Mouse (Mus musculus) intestine, embryonic 16.5 days (tissue): ENCODE data around the gene Rnf39. TPM values are rescaled to one million over a fixed set of nuclear protein-coding genes. Genes with fewer than 3 reads are reported as not detected.
"Not testable (repeated sequence)": the region's sequence is repeated elsewhere in the genome, so short reads cannot be mapped to it uniquely, and the experiment has no call there.

Experiments used
- ATAC-seq: fragments of 200-750 bp; cut with Nextera tagmentation; 2 replicates; pipeline ENCODE4 v1.8.0; 2017; ENCODE audit warnings: moderate TSS enrichment, moderate library complexity
- H3K27ac ChIP-seq: fragments of 300-500 bp; sonication (generic); 2 replicates; pipeline ENCODE4 v1.5.1; 2014; ENCODE audit warnings: mild to moderate bottlenecking, low read length
- H3K27me3 ChIP-seq: fragments of 300-500 bp; sonication (generic); replicated peaks from 2 replicates; pipeline ENCODE4 v1.6.1; 2014; ENCODE audit warnings: low read length, control low read depth, mixed read lengths; ENCODE audit not compliant: control insufficient read depth, insufficient read depth
- H3K36me3 ChIP-seq: fragments of 300-500 bp; sonication (generic); 2 replicates; pipeline ENCODE4 v1.6.1; 2014; ENCODE audit warnings: low read length, control low read depth; ENCODE audit not compliant: control insufficient read depth, insufficient read depth
- H3K4me1 ChIP-seq: fragments of 300-500 bp; sonication (generic); 2 replicates; pipeline ENCODE4 v1.6.1; 2014; ENCODE audit warnings: low read length, control low read depth, mixed read lengths; ENCODE audit not compliant: control insufficient read depth, insufficient read depth
- H3K4me2 ChIP-seq: fragments of 300-500 bp; sonication (generic); 2 replicates; pipeline ENCODE4 v1.6.1; 2014; ENCODE audit warnings: low read depth, low read length, control low read depth
- H3K4me3 ChIP-seq: fragments of 300-500 bp; sonication (generic); 2 replicates; pipeline ENCODE4 v1.5.1; 2014; ENCODE audit warnings: mild to moderate bottlenecking, low read length
- H3K9ac ChIP-seq: fragments of 300-500 bp; sonication (generic); 2 replicates; pipeline ENCODE4 v1.6.1; 2014; ENCODE audit warnings: low read depth, low read length
- H3K9me3 ChIP-seq: fragments of 300-500 bp; sonication (generic); 2 replicates; pipeline ENCODE4 v1.6.1; 2016; ENCODE audit warnings: low read length, control low read depth; ENCODE audit not compliant: control insufficient read depth
- WGBS: fragments of 180-500 bp; shearing (Covaris S2); extraction: QIAGEN DNeasy Blood & Tissue Kit; methylation state at CpG from one replicate; pipeline ENCODE4 v1.1.7; 2014; 5-methylcytosine and 5-hydroxymethylcytosine counted together
- polyA plus RNA-seq: library from polyadenylated mRNA; unstranded; fragments of >200 nt; fragmentation: Nextera tagmentation; extraction: Ambion mirVana; gene quantifications from 2 replicates; pipeline ENCODE4 v1.2.1, GENCODE M21; 2015

Rnf39 gene
- polyA plus RNA-seq, 1 experiment from 2014 or later: 1.8 TPM

- H3K27me3 ChIP-seq: peaks cover 17% of the 10 kb centered on the region; the same call in 1 of the 2 replicates
- H3K27ac ChIP-seq, H3K9me3 ChIP-seq, H3K9ac ChIP-seq, H3K4me3 ChIP-seq, H3K36me3 ChIP-seq, H3K4me2 ChIP-seq, H3K4me1 ChIP-seq, ATAC-seq: not testable (repeated sequence)
- 93% methylated on average over 6 of the region's 6 CpGs for WGBS
Observed at GRCm38 (mm10) chr17:36990630-36991029, 47.9 kb downstream of the Rnf39 start.

GRCm38 (mm10) chr17:36992336-36993104 is 49.8 kb downstream of the Rnf39 start:
- no peak for ATAC-seq
- no peak overlapping the region for H3K4me2 ChIP-seq
- no peaks in the 10 kb centered on the region for H3K9me3 ChIP-seq
- no peak overlapping the region for H3K9ac ChIP-seq
- 71% methylated on average over 3 of the region's 3 CpGs for WGBS
- no peaks in the 10 kb centered on the region for H3K36me3 ChIP-seq
- no peaks in the 10 kb centered on the region for H3K4me1 ChIP-seq
- H3K27me3 ChIP-seq: peaks cover 14% of the 10 kb centered on the region; the same call in 1 of the 2 replicates
- no peak overlapping the region for H3K4me3 ChIP-seq
- H3K27ac ChIP-seq: no peak overlapping the region

GRCm38 (mm10) chr17:36993770-36994325 is 51.1 kb downstream of the Rnf39 start:
- Histone ChIP-seq H3K27ac (no peak overlapping the region), H3K4me3 (no peak overlapping the region), H3K4me2 (no peak overlapping the region), H3K9ac (no peak overlapping the region), H3K4me1 (no peaks in the 10 kb centered on the region), H3K27me3 (peaks cover 2% of the 10 kb centered on the region; the same call in 1 of the 2 replicates), H3K9me3 (no peaks in the 10 kb centered on the region), H3K36me3 (no peaks in the 10 kb centered on the region)
- WGBS: 86% methylated on average over 4 of the region's 4 CpGs
- ATAC-seq: no peak

GRCm38 (mm10) chr17:36994528-36994927 is 51.8 kb downstream of the Rnf39 start:
- WGBS: 94% methylated on average over 2 of the region's 2 CpGs
- H3K4me1 ChIP-seq: no peaks in the 10 kb centered on the region
- H3K9ac ChIP-seq: no peak overlapping the region
- no peaks in the 10 kb centered on the region for H3K27me3 ChIP-seq
- ATAC-seq: no peak
- no peaks in the 10 kb centered on the region for H3K36me3 ChIP-seq
- no peaks in the 10 kb centered on the region for H3K9me3 ChIP-seq
- no peak overlapping the region for H3K4me3 ChIP-seq
- no peak overlapping the region for H3K4me2 ChIP-seq
- H3K27ac ChIP-seq: no peak overlapping the region

GRCm38 (mm10) chr17:36995448-36995847 is 52.7 kb downstream of the Rnf39 start:
- Histone ChIP-seq H3K27ac (no peak overlapping the region), H3K9ac (no peak overlapping the region), H3K4me2 (no peak overlapping the region), H3K9me3 (no peaks in the 10 kb centered on the region), H3K4me3 (no peak overlapping the region), H3K36me3 (no peaks in the 10 kb centered on the region), H3K4me1 (no peaks in the 10 kb centered on the region), H3K27me3 (no peaks in the 10 kb centered on the region)
- WGBS: 68% methylated on average over 3 of the region's 3 CpGs
- no peak for ATAC-seq

GRCm38 (mm10) chr17:36997033-36997735 is 54.5 kb downstream of the Rnf39 start:
- Histone ChIP-seq H3K4me1 (no peaks in the 10 kb centered on the region), H3K27me3 (no peaks in the 10 kb centered on the region), H3K4me3 (no peak overlapping the region), H3K27ac (no peak overlapping the region), H3K9ac (no peak overlapping the region), H3K36me3 (no peaks in the 10 kb centered on the region), H3K9me3 (no peaks in the 10 kb centered on the region), H3K4me2 (no peak overlapping the region)
- 27% methylated on average over 7 of the region's 7 CpGs for WGBS
- ATAC-seq: peak; percentile 66; the same call in 1 of the 2 replicates

Other genes with a start within 250 kb of the Rnf39 start
- gene H2-M10.5, start 170.0 kb upstream of the Rnf39 start, polyA plus RNA-seq: not detected in 2 replicates
- gene H2-M10.6, start 130.7 kb upstream of the Rnf39 start, polyA plus RNA-seq: not detected in 2 replicates
- gene Trim26, start 105.8 kb upstream of the Rnf39 start, polyA plus RNA-seq: 36.5 and 39.2 TPM in 2 replicates
- gene Trim15, start 75.7 kb upstream of the Rnf39 start, polyA plus RNA-seq: 8.5 and 11.6 TPM in 2 replicates
- gene Trim10, start 73.3 kb upstream of the Rnf39 start, polyA plus RNA-seq: 3.3 and 5.7 TPM in 2 replicates
- 2.3 and 2.6 TPM in 2 replicates for gene Trim40, start 52.8 kb upstream of the Rnf39 start, polyA plus RNA-seq
- gene Trim31, start 44.8 kb upstream of the Rnf39 start, polyA plus RNA-seq: 63.1 and 69.7 TPM in 2 replicates
- 92.1 and 101 TPM in 2 replicates for gene Ppp1r11, start 8.8 kb downstream of the Rnf39 start, polyA plus RNA-seq
- gene Znrd1, start 15.6 kb downstream of the Rnf39 start, polyA plus RNA-seq: 68.5 and 72.2 TPM in 2 replicates
- 6.1 and 6.6 TPM in 2 replicates for gene Znrd1as, start 15.7 kb downstream of the Rnf39 start, polyA plus RNA-seq
- gene 2410137M14Rik, start 38.3 kb downstream of the Rnf39 start, polyA plus RNA-seq: not detected in 2 replicates
- gene H2-M5, start 46.6 kb downstream of the Rnf39 start, polyA plus RNA-seq: 0.16 and 0.22 TPM in 2 replicates
- 41.3 and 43.2 TPM in 2 replicates for gene Zfp57, start 58.2 kb downstream of the Rnf39 start, polyA plus RNA-seq
- gene Mog, start 80.5 kb downstream of the Rnf39 start, polyA plus RNA-seq: not detected in 2 replicates
- gene Gabbr1, start 103.0 kb downstream of the Rnf39 start, polyA plus RNA-seq: 5.4 and 6.2 TPM in 2 replicates
- not detected in 2 replicates for gene Olfr90, start 145.6 kb downstream of the Rnf39 start, polyA plus RNA-seq
- gene Olfr91, start 155.4 kb downstream of the Rnf39 start, polyA plus RNA-seq: not detected in 2 replicates
- gene Olfr92, start 177.2 kb downstream of the Rnf39 start, polyA plus RNA-seq: not detected in 2 replicates
- gene Olfr93, start 218.6 kb downstream of the Rnf39 start, polyA plus RNA-seq: not detected in 2 replicates